Mouse (Mus musculus) heart, embryonic 11.5 days (tissue): Measurements from ENCODE around the gene Olfr433. TPM values are rescaled to one million over a fixed set of nuclear protein-coding genes. Genes with fewer than 3 reads are reported as not detected.

ENCODE experiments used
- ATAC-seq: fragments of 200-750 bp; cut with Nextera tagmentation; replicated peaks from 2 replicates; pipeline ENCODE4 v1.8.0; 2017; ENCODE audit warnings: moderate library complexity; ENCODE audit not compliant: insufficient number of reproducible peaks, low FRiP score, low TSS enrichment
- H3K27ac ChIP-seq: fragments of 300-500 bp; sonication (generic); 2 replicates; pipeline ENCODE4 v1.5.1; 2014; ENCODE audit warnings: mild to moderate bottlenecking, low read depth, low read length
- H3K27me3 ChIP-seq: fragments of 300-500 bp; sonication (generic); 2 replicates; pipeline ENCODE4 v1.6.1; 2014; ENCODE audit warnings: mild to moderate bottlenecking, low read length, mixed read lengths; ENCODE audit not compliant: control insufficient read depth, insufficient read depth
- H3K36me3 ChIP-seq: fragments of 300-500 bp; sonication (generic); 2 replicates; pipeline ENCODE4 v1.6.1; 2014; ENCODE audit warnings: mild to moderate bottlenecking, low read length, moderate library complexity, mixed read lengths; ENCODE audit not compliant: control insufficient read depth, insufficient read depth
- H3K4me1 ChIP-seq: fragments of 300-500 bp; sonication (generic); 2 replicates; pipeline ENCODE4 v1.6.1; 2014; ENCODE audit warnings: low read length; ENCODE audit not compliant: control insufficient read depth, insufficient read depth
- H3K4me2 ChIP-seq: fragments of 300-500 bp; sonication (generic); 2 replicates; pipeline ENCODE4 v1.6.1; 2014; ENCODE audit warnings: mild to moderate bottlenecking, moderate library complexity
- H3K4me3 ChIP-seq: fragments of 300-500 bp; sonication (generic); 2 replicates; pipeline ENCODE4 v1.5.1; 2014; ENCODE audit warnings: low read depth, low read length
- H3K9ac ChIP-seq: fragments of 300-500 bp; sonication (generic); 2 replicates; pipeline ENCODE4 v1.6.1; 2014; ENCODE audit warnings: mild to moderate bottlenecking, low read depth, low read length, moderate library complexity
- H3K9me3 ChIP-seq: fragments of 300-500 bp; sonication (generic); replicated peaks from 2 replicates; pipeline ENCODE4 v1.6.1; 2016; ENCODE audit warnings: low read length; ENCODE audit not compliant: control insufficient read depth
- WGBS: fragments of 180-500 bp; shearing (Covaris S2); extraction: QIAGEN DNeasy Blood & Tissue Kit; methylation state at CpG from one replicate; pipeline ENCODE4 v1.1.7; 2014; ENCODE audit not compliant: insufficient replicate concordance; 5-methylcytosine and 5-hydroxymethylcytosine counted together
- polyA plus RNA-seq: library from polyadenylated mRNA; unstranded; fragments of >200 nt; fragmentation: Nextera tagmentation; extraction: Ambion mirVana; gene quantifications from 2 replicates; pipeline ENCODE4 v1.2.1, GENCODE M21; 2014

Olfr433 gene
- polyA plus RNA-seq, 1 experiment from 2014 or later: not detected

DNA sequence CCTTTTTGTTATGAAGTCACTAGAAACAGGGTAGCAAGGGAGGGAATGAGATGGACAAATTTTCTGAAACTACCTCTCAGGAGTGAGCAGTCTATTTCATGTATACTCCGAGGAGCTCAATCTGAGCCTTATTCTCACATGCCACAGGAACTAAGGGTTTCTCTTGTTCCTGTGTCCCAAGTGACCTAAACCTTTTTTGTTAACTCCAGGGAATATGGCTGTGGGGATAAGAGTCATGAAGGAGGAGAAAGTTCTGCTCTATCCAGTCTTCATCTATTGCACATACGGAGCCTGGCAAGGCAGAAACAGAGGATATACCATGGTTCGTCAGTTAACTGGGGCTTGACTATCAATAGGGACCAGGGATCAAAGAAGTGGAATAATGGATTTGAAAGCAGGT lies 25.8 kb downstream of the Olfr433 start, which contains the start of gene Olfr430:
Olfr430 (plus strand) TSS at position 301 of the 400 bp plus-strand sequence.
- H3K4me2 ChIP-seq: no peak within 1 kb of the TSS
- no peaks in the 10 kb centered on the region for H3K36me3 ChIP-seq
- H3K27me3 ChIP-seq: no peaks in the 10 kb centered on the region
- no peak within 1 kb of the TSS for H3K27ac ChIP-seq
- no peaks in the 10 kb centered on the region for H3K9me3 ChIP-seq
- ATAC-seq: no peak
- H3K9ac ChIP-seq: no peak within 1 kb of the TSS
- H3K4me1 ChIP-seq: no peaks in the 10 kb centered on the region
- 74% methylated on average over 3 of the region's 3 CpGs for WGBS
- H3K4me3 ChIP-seq: no peak within 1 kb of the TSS

DNA sequence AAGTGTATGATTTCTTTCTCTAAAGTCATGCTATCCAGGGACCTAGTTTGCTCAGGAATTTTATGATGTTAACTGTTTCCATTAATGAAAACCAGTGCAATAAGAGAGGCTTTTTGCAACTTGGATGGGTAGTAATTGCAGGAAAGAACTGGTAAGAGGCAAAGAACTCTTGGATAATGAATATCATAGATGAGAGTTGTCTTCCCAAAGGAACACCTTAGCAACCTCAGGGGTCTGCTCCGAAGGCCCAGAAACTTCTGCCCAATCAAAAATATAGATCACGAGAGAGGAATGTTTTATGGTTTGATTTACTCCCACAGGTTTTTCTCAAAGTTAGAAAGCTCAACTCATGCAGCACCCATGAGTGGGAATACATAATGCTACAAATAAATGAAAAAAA lies 43.5 kb downstream of the Olfr433 start, which contains the start of gene Olfr429:
Olfr429 (plus strand) TSS at position 301 of the 400 bp plus-strand sequence.
- 83% methylated on average over 2 of the region's 2 CpGs for WGBS
- Histone ChIP-seq H3K4me2 (no peak within 1 kb of the TSS), H3K27ac (no peak within 1 kb of the TSS), H3K36me3 (no peaks in the 10 kb centered on the region), H3K9ac (no peak within 1 kb of the TSS), H3K9me3 (no peaks in the 10 kb centered on the region), H3K4me3 (no peak within 1 kb of the TSS), H3K27me3 (no peaks in the 10 kb centered on the region), H3K4me1 (no peaks in the 10 kb centered on the region)
- ATAC-seq: no peak

Other genes with a start within 250 kb of the Olfr433 start
- gene Ifi211, start 127.7 kb upstream of the Olfr433 start, polyA plus RNA-seq: 3.1 TPM in 2 replicates
- gene Mndal, start 98.2 kb upstream of the Olfr433 start, polyA plus RNA-seq: 2.7 and 3.7 TPM in 2 replicates
- 0.31 TPM in 1 of 2 replicates, not detected in the other for gene Ifi203, start 98.0 kb upstream of the Olfr433 start, polyA plus RNA-seq
- gene Ifi202b, start 58.0 kb upstream of the Olfr433 start, polyA plus RNA-seq: not detected in 2 replicates
- 2.4 and 3.1 TPM in 2 replicates for gene Ifi205, start 8.9 kb upstream of the Olfr433 start, polyA plus RNA-seq
- gene Olfr432, start 8.5 kb downstream of the Olfr433 start, polyA plus RNA-seq: not detected in 2 replicates
- gene Olfr430, start 25.9 kb downstream of the Olfr433 start, polyA plus RNA-seq: not detected in 2 replicates
- not detected in 2 replicates for gene Olfr429, start 43.6 kb downstream of the Olfr433 start, polyA plus RNA-seq
- gene Olfr427, start 56.2 kb downstream of the Olfr433 start, polyA plus RNA-seq: not detected in 2 replicates
- not detected in 2 replicates for gene Olfr231, start 80.5 kb downstream of the Olfr433 start, polyA plus RNA-seq
- gene Olfr424, start 90.8 kb downstream of the Olfr433 start, polyA plus RNA-seq: not detected in 2 replicates
- 0.28 and 0.36 TPM in 2 replicates for gene Olfr420, start 114.9 kb downstream of the Olfr433 start, polyA plus RNA-seq
- 9.3 and 11.2 TPM in 2 replicates for gene Spta1, start 132.1 kb downstream of the Olfr433 start, polyA plus RNA-seq
- 0.18 TPM in 1 of 2 replicates, not detected in the other for gene Olfr419, start 211.4 kb downstream of the Olfr433 start, polyA plus RNA-seq